Mouse (Mus musculus) heart, adult 8-10 months (tissue): Measurements from ENCODE around the gene Fnbp1. TPM values are rescaled to one million over a fixed set of nuclear protein-coding genes. Genes with fewer than 3 reads are reported as not detected.

Experiments
- DNase-seq: peaks from one replicate; pipeline ENCODE4 v3.0.0; 2022; ENCODE audit warnings: low spot score
- total RNA-seq, 4 experiments: library from RNA; stranded (reverse); gene quantifications; 2 replicates each; pipeline ENCODE4 v1.2.4; 2022

The Fnbp1 gene
- total RNA-seq, 4 experiments from 2014 or later, result 47.2 to 63.1 (median 52.7) TPM

GRCm38 (mm10) chr2:31031972-31032371 lies 109.8 kb downstream of the Fnbp1 start:
- DNase-seq, result no peak

- no peak for DNase-seq
Measured at GRCm38 (mm10) chr2:31026642-31027041, 115.2 kb downstream of the Fnbp1 start.

GRCm38 (mm10) chr2:31025458-31025857 lies 116.3 kb downstream of the Fnbp1 start:
- DNase-seq, result peak; percentile 6

GRCm38 (mm10) chr2:31024618-31025370 lies 117.0 kb downstream of the Fnbp1 start:
- DNase-seq, result peak; percentile 78

GRCm38 (mm10) chr2:31023940-31024339 lies 117.9 kb downstream of the Fnbp1 start:
- DNase-seq, result no peak

- no peak for DNase-seq
Measured at GRCm38 (mm10) chr2:31020202-31020601, 121.6 kb downstream of the Fnbp1 start.

GRCm38 (mm10) chr2:31019011-31019410 lies 122.8 kb downstream of the Fnbp1 start:
- no peak for DNase-seq

- DNase-seq, result no peak
Measured at GRCm38 (mm10) chr2:31018519-31018918, 123.3 kb downstream of the Fnbp1 start.

- no peak for DNase-seq
Measured at GRCm38 (mm10) chr2:31017625-31018317, 124.0 kb downstream of the Fnbp1 start.

GRCm38 (mm10) chr2:31013371-31014120 lies 128.3 kb downstream of the Fnbp1 start:
- DNase-seq, result no peak

GRCm38 (mm10) chr2:31007208-31007607 lies 134.6 kb downstream of the Fnbp1 start:
- no peak for DNase-seq

- peak; percentile 66 for DNase-seq
Measured at GRCm38 (mm10) chr2:31006434-31006833, 135.4 kb downstream of the Fnbp1 start.

GRCm38 (mm10) chr2:31005453-31005852 lies 136.4 kb downstream of the Fnbp1 start:
- DNase-seq, result no peak

GRCm38 (mm10) chr2:31002857-31003256 lies 139.0 kb downstream of the Fnbp1 start:
- no peak for DNase-seq

GRCm38 (mm10) chr2:30998443-30999260 lies 143.2 kb downstream of the Fnbp1 start:
- DNase-seq, result no peak

- peak; percentile 52 for DNase-seq
Measured at GRCm38 (mm10) chr2:30995432-30995996, 146.3 kb downstream of the Fnbp1 start.

GRCm38 (mm10) chr2:30994853-30995252 lies 147.0 kb downstream of the Fnbp1 start:
- DNase-seq, result no peak

GRCm38 (mm10) chr2:30990221-30990620 lies 151.6 kb downstream of the Fnbp1 start:
- no peak for DNase-seq

- DNase-seq, result no peak
Measured at GRCm38 (mm10) chr2:30985111-30986020, 156.4 kb downstream of the Fnbp1 start.

- DNase-seq, result no peak
Measured at GRCm38 (mm10) chr2:30983024-30983423, 158.8 kb downstream of the Fnbp1 start.
